Mouse (Mus musculus) limb, embryonic 14.5 days (tissue): Measurements from ENCODE around the gene H2afz. TPM values are rescaled to one million over a fixed set of nuclear protein-coding genes. Genes with fewer than 3 reads are reported as not detected.

Experiments
- ATAC-seq: fragments of 200-750 bp; cut with Nextera tagmentation; 2 replicates; pipeline ENCODE4 v1.8.0; 2017; ENCODE audit warnings: low read depth, moderate number of reproducible peaks, moderate TSS enrichment; ENCODE audit not compliant: low FRiP score
- DNase-seq: peaks from one replicate; pipeline ENCODE4 v3.0.0-alpha.2; 2015; ENCODE audit warnings: low spot score
- H3K27ac ChIP-seq: fragments of 300-500 bp; sonication (generic); replicated peaks from 2 replicates; pipeline ENCODE4 v1.5.1; 2014; ENCODE audit warnings: low read depth, mild to moderate bottlenecking, low read length, moderate library complexity, mixed read lengths
- H3K27me3 ChIP-seq: fragments of 300-500 bp; sonication (generic); 2 replicates; pipeline ENCODE4 v1.6.1; 2014; ENCODE audit warnings: low read length, mixed read lengths; ENCODE audit not compliant: control insufficient read depth, insufficient read depth
- H3K36me3 ChIP-seq: fragments of 300-500 bp; sonication (generic); 2 replicates; pipeline ENCODE4 v1.6.1; 2014; ENCODE audit warnings: mild to moderate bottlenecking, low read length, moderate library complexity, mixed read lengths; ENCODE audit not compliant: control insufficient read depth, insufficient read depth
- H3K4me1 ChIP-seq: fragments of 300-500 bp; sonication (generic); 2 replicates; pipeline ENCODE4 v1.6.1; 2014; ENCODE audit warnings: antibody characterized with exemption, low read length, mixed read lengths; ENCODE audit not compliant: control insufficient read depth, insufficient read depth
- H3K4me2 ChIP-seq: fragments of 300-500 bp; sonication (generic); replicated peaks from 2 replicates; pipeline ENCODE4 v1.6.1; 2014; ENCODE audit warnings: low read depth, mild to moderate bottlenecking, low read length, moderate library complexity; ENCODE audit not compliant: severe bottlenecking
- H3K4me3 ChIP-seq: fragments of 300-500 bp; sonication (generic); replicated peaks from 2 replicates; pipeline ENCODE4 v1.5.1; 2014; ENCODE audit warnings: low read length
- H3K9ac ChIP-seq: fragments of 300-500 bp; sonication (generic); 2 replicates; pipeline ENCODE4 v1.6.1; 2014; ENCODE audit warnings: mild to moderate bottlenecking, low read depth, low read length, moderate library complexity; ENCODE audit not compliant: severe bottlenecking
- H3K9me3 ChIP-seq: fragments of 300-500 bp; sonication (generic); 2 replicates; pipeline ENCODE4 v1.6.1; 2016; ENCODE audit warnings: low read length; ENCODE audit not compliant: control insufficient read depth
- POLR2A ChIP-seq: fragments of 200-500 bp; IDR thresholded peaks from 2 replicates; pipeline ENCODE4 v1.8.0; 2012; ENCODE audit warnings: inconsistent platforms, mild to moderate bottlenecking, moderate library complexity, borderline replicate concordance; ENCODE audit not compliant: insufficient read depth, insufficient read length; ENCODE audit errors: extremely low read depth
- WGBS: fragments of 180-500 bp; shearing (Covaris S2); extraction: QIAGEN DNeasy Blood & Tissue Kit; methylation state at CpG from one replicate; pipeline ENCODE4 v1.1.7; 2014; 5-methylcytosine and 5-hydroxymethylcytosine counted together
- polyA plus RNA-seq, 2 experiments: library from polyadenylated mRNA; depleted of rRNA in 1 of 2; stranded (reverse) in 1 of 2; unstranded in 1 of 2; fragments of >200 nt; fragmentation: Nextera tagmentation in 1 of 2; extraction: Ambion mirVana in 1 of 2; gene quantifications; 2 replicates each; pipeline versions ENCODE4 v1.2.1 to v1.2.3; 2012 to 2014

The H2afz gene
- polyA plus RNA-seq, 2 experiments: 1,069 to 1,399 TPM

GRCm38 (mm10) chr3:137831156-137831555 lies 33.1 kb upstream of the H2afz start:
- Histone ChIP-seq H3K4me1 (no peaks in the 10 kb centered on the region), H3K4me3 (no peak overlapping the region), H3K36me3 (no peaks in the 10 kb centered on the region), H3K27me3 (no peaks in the 10 kb centered on the region), H3K9me3 (no peaks in the 10 kb centered on the region), H3K4me2 (no peak overlapping the region), H3K27ac (no peak overlapping the region), H3K9ac (no peak overlapping the region)
- no peak for TF ChIP-seq POLR2A
- DNase-seq (no peak), ATAC-seq (no peak)
- WGBS: 85% methylated on average over 2 of the region's 2 CpGs

GRCm38 (mm10) chr3:137833128-137833527 lies 31.2 kb upstream of the H2afz start:
- Histone ChIP-seq H3K9ac (no peak overlapping the region), H3K9me3 (no peaks in the 10 kb centered on the region), H3K36me3 (no peaks in the 10 kb centered on the region), H3K4me3 (no peak overlapping the region), H3K4me2 (no peak overlapping the region), H3K4me1 (no peaks in the 10 kb centered on the region), H3K27ac (no peak overlapping the region), H3K27me3 (no peaks in the 10 kb centered on the region)
- no peak for TF ChIP-seq POLR2A
- DNase-seq (no peak), ATAC-seq (no peak)

- Histone ChIP-seq H3K36me3 (no peaks in the 10 kb centered on the region), H3K27ac (no peak overlapping the region), H3K4me3 (no peak overlapping the region), H3K9ac (no peak overlapping the region), H3K4me2 (no peak overlapping the region), H3K27me3 (no peaks in the 10 kb centered on the region), H3K9me3 (no peaks in the 10 kb centered on the region), H3K4me1 (no peaks in the 10 kb centered on the region)
- ATAC-seq: no peak
- DNase-seq: no peak
- no peak for TF ChIP-seq POLR2A
- 82% methylated on average over 4 of the region's 4 CpGs for WGBS
These were observed 30.6 kb upstream of the H2afz start for GRCm38 (mm10) chr3:137833698-137834097.

- DNase-seq (no peak), ATAC-seq (no peak)
- Histone ChIP-seq H3K27me3 (no peaks in the 10 kb centered on the region), H3K27ac (no peak overlapping the region), H3K4me1 (no peaks in the 10 kb centered on the region), H3K9me3 (no peaks in the 10 kb centered on the region), H3K4me3 (no peak overlapping the region), H3K9ac (no peak overlapping the region), H3K4me2 (no peak overlapping the region), H3K36me3 (no peaks in the 10 kb centered on the region)
- WGBS: 48% methylated on average over 1 of the region's 1 CpGs
- no peak for TF ChIP-seq POLR2A
These were observed 27.7 kb upstream of the H2afz start for GRCm38 (mm10) chr3:137836543-137836942.

GRCm38 (mm10) chr3:137838160-137838559 lies 26.1 kb upstream of the H2afz start:
- Histone ChIP-seq H3K36me3 (no peaks in the 10 kb centered on the region), H3K4me3 (no peak overlapping the region), H3K27ac (no peak overlapping the region), H3K4me1 (no peaks in the 10 kb centered on the region), H3K4me2 (no peak overlapping the region), H3K9ac (no peak overlapping the region), H3K27me3 (no peaks in the 10 kb centered on the region), H3K9me3 (no peaks in the 10 kb centered on the region)
- no peak for ATAC-seq
- no peak for TF ChIP-seq POLR2A
- DNase-seq: no peak

- H3K27me3 ChIP-seq: no peaks in the 10 kb centered on the region
- H3K36me3 ChIP-seq: no peaks in the 10 kb centered on the region
- DNase-seq: no peak
- no peak overlapping the region for H3K9ac ChIP-seq
- H3K4me2 ChIP-seq: no peak overlapping the region
- H3K9me3 ChIP-seq: no peaks in the 10 kb centered on the region
- no peak overlapping the region for H3K4me3 ChIP-seq
- no peak overlapping the region for H3K27ac ChIP-seq
- WGBS: 81% methylated on average over 1 of the region's 1 CpGs
- no peaks in the 10 kb centered on the region for H3K4me1 ChIP-seq
- ATAC-seq: no peak
- TF ChIP-seq POLR2A: no peak
These were observed 21.3 kb upstream of the H2afz start for GRCm38 (mm10) chr3:137842944-137843343.
